In the genomic region with DNA sequence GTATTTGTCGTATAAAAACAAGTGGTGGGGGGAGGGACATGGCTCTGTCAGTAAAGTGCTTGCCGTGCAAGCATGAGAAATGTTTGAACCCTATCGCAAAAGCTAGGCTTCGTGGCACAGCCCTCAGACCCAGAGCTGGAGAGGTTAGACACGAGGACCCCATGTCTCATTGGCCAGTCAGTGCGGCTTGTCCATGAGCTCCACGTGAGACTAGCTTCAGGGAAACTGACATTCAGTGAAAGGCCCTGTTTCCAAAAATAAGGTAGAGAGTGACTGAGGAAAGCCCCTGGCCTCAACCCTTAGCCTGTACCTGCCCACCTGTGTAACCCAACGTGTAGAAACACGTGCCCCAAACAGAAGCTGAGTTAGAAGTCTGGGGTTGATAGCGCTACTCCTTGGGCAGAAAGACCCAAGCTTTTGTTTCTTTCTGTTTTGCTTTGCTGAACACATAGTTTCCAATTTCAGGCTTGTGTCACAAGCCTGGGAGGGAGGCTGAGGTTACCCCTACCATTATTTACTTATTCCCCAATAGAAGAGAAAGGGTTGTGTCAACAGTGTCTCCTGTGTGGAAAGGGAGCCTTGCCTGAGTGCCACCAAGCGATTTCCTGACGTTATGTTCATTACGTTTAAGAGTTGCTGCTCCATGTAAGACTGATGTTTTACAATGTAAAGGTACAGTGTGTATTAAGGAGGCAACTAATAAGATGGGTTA, we compare ENCODE assay signal across 11 mouse cellular contexts. TPM values are rescaled to one million over a fixed set of nuclear protein-coding genes. Genes with fewer than 3 reads are reported as not detected.
DNase-seq lines count a peak whose midpoint lies in the region; ATAC-seq and TF ChIP-seq lines count a peak whose summit lies in the region.
"Had no signal": no experiment of that assay in that cellular context is flagged by ENCODE, and none has a peak within 500 bp of the region (broad histone marks: within the 10 kb centered on the region; RNA-seq: fewer than 3 reads in every experiment).

No protein-coding gene starts in this region.

- H3K79me2 ChIP-seq in MEL (ENCODE audit: control insufficient read depth, insufficient read depth, low read length, poor library complexity): peaks cover 5% of the 10 kb centered on the region; the same call in 1 of the 2 replicates

- ATAC-seq in kidney, embryonic 15.5 days (replicated peaks; ENCODE audit: low FRiP score): peak; percentile 69; the same call in 1 of the 2 replicates
- ATAC-seq in inflammation-experienced regulatory T-cells, adult 6 months: peak; percentile 34
- no peak for ATAC-seq in stomach, embryonic 16.5 days (ENCODE audit: insufficient read depth, low FRiP score)
- no peak for ATAC-seq in hindbrain, postnatal 0 days

- H3K27ac ChIP-seq in kidney, embryonic 15.5 days: no peak overlapping the region
- H3K27ac ChIP-seq in MEL (ENCODE audit: control insufficient read depth, low read depth, low read length): peak overlapping the region; percentile 97
- H3K27ac ChIP-seq in stomach, embryonic 16.5 days (ENCODE audit: low read length): peak overlapping the region; percentile 27; the same call in 1 of the 2 replicates
- no peak overlapping the region for H3K27ac ChIP-seq in hindbrain, postnatal 0 days
- H3K27ac ChIP-seq: hindbrain, embryonic 14.5 days had no signal

- no peak for TF ChIP-seq CTCF in MEL (IDR thresholded peaks at IDR 0.05 in 2 of 3, conservative IDR thresholded peaks at IDR 0.05 in 1 of 3; ENCODE audit: control insufficient read depth in 1 of 3, insufficient read depth in 1 of 3, low read depth in 2 of 3, low read length in 3 of 3, poor library complexity in 1 of 3, severe bottlenecking in 1 of 3)
- TF ChIP-seq CTCF in hindbrain, postnatal 0 days (IDR thresholded peaks at IDR 0.05; ENCODE audit: low read depth): no peak

- no peak for TF ChIP-seq RAD21 in MEL (IDR thresholded peaks at IDR 0.05; ENCODE audit: low read depth, low read length)

- TF ChIP-seq POLR2A in MEL (IDR thresholded peaks at IDR 0.05; ENCODE audit: control insufficient read depth in 1 of 2, insufficient read depth in 1 of 2, low read depth in 1 of 2, low read length in 2 of 2, poor library complexity in 1 of 2): no peak

- no peak overlapping the region for H3K4me2 ChIP-seq in kidney, embryonic 15.5 days
- H3K4me2 ChIP-seq in stomach, embryonic 16.5 days (ENCODE audit: low read depth, low read length): no peak overlapping the region
- no peak overlapping the region for H3K4me2 ChIP-seq in hindbrain, postnatal 0 days (ENCODE audit: low read depth, low read length)
- H3K4me2 ChIP-seq: hindbrain, embryonic 14.5 days had no signal

- H3K4me1 ChIP-seq in kidney, embryonic 15.5 days: 0 out of 2 replicates have a peak, but pooled peaks cover 6% of the 10 kb centered on the region
- H3K4me1 ChIP-seq in MEL (ENCODE audit: control insufficient read depth in 1 of 2, insufficient read depth in 2 of 2, low read length in 2 of 2): peaks cover 0 to 23% of the 10 kb centered on the region in 2 experiments
- H3K4me1 ChIP-seq in stomach, embryonic 16.5 days (ENCODE audit: control insufficient read depth, insufficient read depth, low read length): 0 out of 2 replicates have a peak, but pooled peaks cover 3% of the 10 kb centered on the region
- H3K4me1 ChIP-seq in hindbrain, postnatal 0 days (ENCODE audit: insufficient read depth, low read length): no peaks in the 10 kb centered on the region

- no peak overlapping the region for H3K9ac ChIP-seq in kidney, embryonic 15.5 days
- H3K9ac ChIP-seq in MEL (ENCODE audit: control insufficient read depth, low read depth, low read length, poor library complexity, severe bottlenecking): peak overlapping the region; percentile 39
- no peak overlapping the region for H3K9ac ChIP-seq in stomach, embryonic 16.5 days (ENCODE audit: low read length)
- no peak overlapping the region for H3K9ac ChIP-seq in hindbrain, postnatal 0 days (replicated peaks; ENCODE audit: low read length)
- H3K9ac ChIP-seq: hindbrain, embryonic 14.5 days had no signal

- no peaks in the 10 kb centered on the region for H3K9me3 ChIP-seq in kidney, embryonic 15.5 days (replicated peaks)
- no peaks in the 10 kb centered on the region for H3K9me3 ChIP-seq in MEL (replicated peaks; ENCODE audit: insufficient read depth, low read length)
- H3K9me3 ChIP-seq in stomach, embryonic 16.5 days (replicated peaks; ENCODE audit: control insufficient read depth, low read length): no peaks in the 10 kb centered on the region; the same call in 1 of the 2 replicates
- no peaks in the 10 kb centered on the region for H3K9me3 ChIP-seq in hindbrain, postnatal 0 days (ENCODE audit: low read length)

- H3K27me3 ChIP-seq in kidney, embryonic 15.5 days: no peaks in the 10 kb centered on the region
- no peaks in the 10 kb centered on the region for H3K27me3 ChIP-seq in MEL (ENCODE audit: control insufficient read depth in 1 of 2, insufficient read depth in 2 of 2, low read length in 2 of 2)
- no peaks in the 10 kb centered on the region for H3K27me3 ChIP-seq in stomach, embryonic 16.5 days (ENCODE audit: control insufficient read depth, insufficient read depth, low read length)
- H3K27me3 ChIP-seq in hindbrain, postnatal 0 days (ENCODE audit: insufficient read depth, low read length): no peaks in the 10 kb centered on the region

- H3K4me3 ChIP-seq in kidney, embryonic 15.5 days (replicated peaks): no peak overlapping the region
- peak overlapping the region in 1 of 2 experiments; percentile 13; a peak in 3 of 4 replicates for H3K4me3 ChIP-seq in MEL (ENCODE audit: control insufficient read depth in 1 of 2, insufficient read depth in 1 of 2, low read depth in 2 of 2, low read length in 2 of 2)
- H3K4me3 ChIP-seq in stomach, embryonic 16.5 days (replicated peaks; ENCODE audit: low read length): no peak overlapping the region
- no peak overlapping the region for H3K4me3 ChIP-seq in hindbrain, postnatal 0 days (ENCODE audit: low read length)
- H3K4me3 ChIP-seq: erythroblast, embryonic 14.5 days had no signal

- no peak for DNase-seq in kidney, adult 18-20 months
- no peak for DNase-seq in MEL (ENCODE audit: low read depth, low spot score)
- DNase-seq in urinary bladder, postnatal 25 days (ENCODE audit: low spot score): no peak
- no peak for DNase-seq in hindbrain, postnatal 0 days (ENCODE audit: low spot score)
- DNase-seq in ovary, postnatal 36 days (ENCODE audit: low spot score): no peak
- DNase-seq: lung, postnatal 14 days had no signal

- 66% methylated on average over 13 of the region's 13 CpGs for WGBS in kidney, embryonic 15.5 days
- 71% methylated on average over 13 of the region's 13 CpGs for WGBS in stomach, embryonic 16.5 days
- WGBS in hindbrain, postnatal 0 days: 90% methylated on average over 13 of the region's 13 CpGs

- H3K36me3 ChIP-seq in kidney, embryonic 15.5 days: peaks cover 35% of the 10 kb centered on the region
- H3K36me3 ChIP-seq in MEL (ENCODE audit: control insufficient read depth in 1 of 2, insufficient read depth in 2 of 2, low read length in 2 of 2): peaks cover 5 to 28% of the 10 kb centered on the region in 2 experiments; a peak in 3 of 4 replicates
- peaks cover 9% of the 10 kb centered on the region for H3K36me3 ChIP-seq in stomach, embryonic 16.5 days (ENCODE audit: control insufficient read depth, insufficient read depth, low read length)
- no peaks in the 10 kb centered on the region; the same call in 1 of the 2 replicates for H3K36me3 ChIP-seq in hindbrain, postnatal 0 days (ENCODE audit: insufficient read depth, low read length)

- TF ChIP-seq EP300 in MEL (IDR thresholded peaks at IDR 0.05; ENCODE audit: low read depth in 1 of 2, low read length in 2 of 2): no peak

TF ChIP-seq in MEL, 35 proteins besides CTCF, POLR2A, EP300 and RAD21:
- TF ChIP-seq MAFK (IDR thresholded peaks at IDR 0.05; ENCODE audit: borderline replicate concordance, low read depth, low read length) (no peak), ZMIZ1 (IDR thresholded peaks at IDR 0.05; ENCODE audit: low read depth, low read length) (no peak), JUND (IDR thresholded peaks at IDR 0.05; ENCODE audit: low read depth, low read length) (no peak), NRF1 (IDR thresholded peaks at IDR 0.05; ENCODE audit: insufficient read depth, low read depth, low read length, poor library complexity, severe bottlenecking) (no peak), ETS1 (IDR thresholded peaks at IDR 0.05; ENCODE audit: low read depth, low read length) (no peak), ZC3H11A (IDR thresholded peaks at IDR 0.05; ENCODE audit: low read depth, low read length) (no peak), CHD1 (IDR thresholded peaks at IDR 0.05; ENCODE audit: low read depth, low read length) (no peak), TAL1 (IDR thresholded peaks at IDR 0.05; ENCODE audit: low read length) (no peak), SMC3 (IDR thresholded peaks at IDR 0.05; ENCODE audit: low read depth, low read length) (no peak), MYB (IDR thresholded peaks at IDR 0.05; ENCODE audit: low read depth, low read length) (no peak), RCOR1 (IDR thresholded peaks at IDR 0.05; ENCODE audit: low read depth, low read length) (no peak)

RNA-seq across cellular contexts. Expression of gene D16Ertd472e, which starts 12.2 kb away (rescaled TPM):
- polyA plus RNA-seq in kidney, embryonic 15.5 days (2015; fragmentation: Nextera tagmentation; extraction: Ambion mirVana): 14.0 and 14.5 TPM in 2 replicates
- 22.5 and 23.0 TPM in 2 replicates for total RNA-seq in MEL (2012; rRNA removed)
- polyA plus RNA-seq in MEL (2012; ENCODE audit: insufficient read depth in 1 of 2, insufficient read length in 2 of 2, low read depth in 1 of 2, low replicate concordance in 2 of 2, missing spikeins in 1 of 2): 10 to 100 TPM; 23.6 to 30.4 TPM
- 10 to 100 TPM; 39.6 to 60.2 (median 48.6) TPM for polyA plus RNA-seq in inflammation-experienced regulatory T-cells, adult 6 months (2017; shearing (Covaris generic))
- 12.8 TPM in 2 replicates for polyA plus RNA-seq in stomach, embryonic 16.5 days (2015; fragmentation: Nextera tagmentation; extraction: Ambion mirVana)
- 5.1 and 6.3 TPM in 2 replicates for total RNA-seq in hindbrain, postnatal 0 days (2014; rRNA removed)
- polyA plus RNA-seq in hindbrain, postnatal 0 days (2015; fragmentation: Nextera tagmentation; extraction: Ambion mirVana): 6.1 and 6.8 TPM in 2 replicates

Comparison
In these comparisons a context has a peak if more than half of its experiments do, and no peak if none do; other contexts are left out.
1. ATAC-seq: peak in kidney, embryonic 15.5 days (single experiment) and inflammation-experienced regulatory T-cells, adult 6 months (single experiment); none in stomach, embryonic 16.5 days (single experiment) and hindbrain, postnatal 0 days (single experiment).
2. H3K27ac ChIP-seq: peak in MEL (single experiment) and stomach, embryonic 16.5 days (single experiment); none in kidney, embryonic 15.5 days (single experiment) and hindbrain, postnatal 0 days (single experiment).